ENCODE assay signal across 8 mouse cellular contexts in genomic region chr16:30058974-30059717, GRCm38 (mm10). TPM values are rescaled to one million over a fixed set of nuclear protein-coding genes. Genes with fewer than 3 reads are reported as not detected.
DNase-seq lines count a peak whose midpoint lies in the region; ATAC-seq and TF ChIP-seq lines count a peak whose summit lies in the region.

No protein-coding gene starts in this region.

- peak; percentile 93 for DNase-seq in forebrain, embryonic 14.5 days (ENCODE audit: low spot score)
- peak; percentile 32 to 56 for DNase-seq in layer of hippocampus, postnatal 14 days (ENCODE audit: low spot score in 2 of 2)
- peak; percentile 74 for DNase-seq in midbrain, postnatal 0 days (ENCODE audit: low spot score)
- DNase-seq in T-cell, adult 2 months (ENCODE audit: low spot score): no peak

- 19% methylated on average over 9 of the region's 9 CpGs for WGBS in neural tube, embryonic 12.5 days
- 19% methylated on average over 9 of the region's 9 CpGs for WGBS in neural tube, embryonic 15.5 days
- WGBS in forebrain, embryonic 14.5 days: 10% methylated on average over 9 of the region's 9 CpGs
- WGBS in hindbrain, embryonic 12.5 days: 18% methylated on average over 9 of the region's 9 CpGs
- WGBS in midbrain, postnatal 0 days: 26% methylated on average over 9 of the region's 9 CpGs

- H3K4me1 ChIP-seq in neural tube, embryonic 12.5 days: peaks cover 27% of the 10 kb centered on the region
- H3K4me1 ChIP-seq in neural tube, embryonic 15.5 days: peaks cover 36% of the 10 kb centered on the region
- peaks cover 22% of the 10 kb centered on the region for H3K4me1 ChIP-seq in forebrain, embryonic 14.5 days (ENCODE audit: control insufficient read depth, insufficient read depth, low read length)
- peaks cover 34% of the 10 kb centered on the region for H3K4me1 ChIP-seq in hindbrain, embryonic 12.5 days
- no peaks in the 10 kb centered on the region for H3K4me1 ChIP-seq in midbrain, postnatal 0 days (ENCODE audit: insufficient read depth, low read length)

- no peaks in the 10 kb centered on the region for H3K36me3 ChIP-seq in neural tube, embryonic 12.5 days
- H3K36me3 ChIP-seq in neural tube, embryonic 15.5 days: no peaks in the 10 kb centered on the region
- no peaks in the 10 kb centered on the region for H3K36me3 ChIP-seq in forebrain, embryonic 14.5 days (ENCODE audit: control insufficient read depth, insufficient read depth, low read length)
- H3K36me3 ChIP-seq in hindbrain, embryonic 12.5 days: no peaks in the 10 kb centered on the region
- no peaks in the 10 kb centered on the region for H3K36me3 ChIP-seq in midbrain, postnatal 0 days (ENCODE audit: insufficient read depth, low read length)

- H3K9ac ChIP-seq in neural tube, embryonic 12.5 days: no peak overlapping the region
- H3K9ac ChIP-seq in neural tube, embryonic 15.5 days (replicated peaks): no peak overlapping the region
- no peak overlapping the region for H3K9ac ChIP-seq in forebrain, embryonic 14.5 days (ENCODE audit: low read length)
- no peak overlapping the region for H3K9ac ChIP-seq in hindbrain, embryonic 12.5 days
- no peak overlapping the region for H3K9ac ChIP-seq in midbrain, postnatal 0 days (replicated peaks; ENCODE audit: low read length, poor library complexity, severe bottlenecking)

- ATAC-seq in neural tube, embryonic 12.5 days (ENCODE audit: low FRiP score, low read depth): no peak
- no peak for ATAC-seq in neural tube, embryonic 15.5 days (ENCODE audit: low FRiP score)
- peak; percentile 45 for ATAC-seq in forebrain, embryonic 14.5 days
- ATAC-seq in hindbrain, embryonic 12.5 days (ENCODE audit: low FRiP score): no peak
- ATAC-seq in midbrain, postnatal 0 days (ENCODE audit: low FRiP score): no peak
- ATAC-seq in cerebellum, adult (ENCODE audit: insufficient number of reproducible peaks, low FRiP score, low TSS enrichment): no peak

- peaks cover 44% of the 10 kb centered on the region for H3K27me3 ChIP-seq in neural tube, embryonic 12.5 days (replicated peaks)
- H3K27me3 ChIP-seq in neural tube, embryonic 15.5 days (replicated peaks): peaks cover 44% of the 10 kb centered on the region
- H3K27me3 ChIP-seq in forebrain, embryonic 14.5 days (replicated peaks; ENCODE audit: control insufficient read depth, insufficient read depth, low read length): 0 out of 2 replicates have a peak, but pooled peaks cover 7% of the 10 kb centered on the region
- peaks cover 78% of the 10 kb centered on the region for H3K27me3 ChIP-seq in hindbrain, embryonic 12.5 days
- H3K27me3 ChIP-seq in midbrain, postnatal 0 days (ENCODE audit: insufficient read depth, low read length): peaks cover 38% of the 10 kb centered on the region

- no peak overlapping the region for H3K27ac ChIP-seq in neural tube, embryonic 12.5 days
- no peak overlapping the region for H3K27ac ChIP-seq in neural tube, embryonic 15.5 days (replicated peaks)
- H3K27ac ChIP-seq in forebrain, embryonic 14.5 days (ENCODE audit: low read depth, low read length): no peak overlapping the region
- H3K27ac ChIP-seq in hindbrain, embryonic 12.5 days: 0 out of 2 replicates have a peak overlapping the region, but pooled peaks have one; percentile 6
- H3K27ac ChIP-seq in midbrain, postnatal 0 days (ENCODE audit: low read depth, low read length): no peak overlapping the region

- 0 out of 2 replicates have a peak overlapping the region, but pooled peaks have one; percentile 7 for H3K4me2 ChIP-seq in neural tube, embryonic 12.5 days (replicated peaks)
- H3K4me2 ChIP-seq in neural tube, embryonic 15.5 days: no peak overlapping the region
- H3K4me2 ChIP-seq in forebrain, embryonic 14.5 days (ENCODE audit: low read length): 0 out of 2 replicates have a peak overlapping the region, but pooled peaks have one; percentile 2
- no peak overlapping the region for H3K4me2 ChIP-seq in hindbrain, embryonic 12.5 days (replicated peaks)
- H3K4me2 ChIP-seq in midbrain, postnatal 0 days (ENCODE audit: low read depth, low read length, poor library complexity, severe bottlenecking): no peak overlapping the region

- no peak overlapping the region for H3K4me3 ChIP-seq in neural tube, embryonic 12.5 days
- H3K4me3 ChIP-seq in neural tube, embryonic 15.5 days (replicated peaks): no peak overlapping the region
- no peak overlapping the region for H3K4me3 ChIP-seq in forebrain, embryonic 14.5 days (ENCODE audit: low read depth, low read length)
- no peak overlapping the region for H3K4me3 ChIP-seq in hindbrain, embryonic 12.5 days
- no peak overlapping the region for H3K4me3 ChIP-seq in midbrain, postnatal 0 days (ENCODE audit: low read depth, low read length)

- H3K9me3 ChIP-seq in neural tube, embryonic 12.5 days: no peaks in the 10 kb centered on the region
- no peaks in the 10 kb centered on the region for H3K9me3 ChIP-seq in neural tube, embryonic 15.5 days (replicated peaks)
- H3K9me3 ChIP-seq in forebrain, embryonic 14.5 days (replicated peaks; ENCODE audit: control insufficient read depth, low read length): no peaks in the 10 kb centered on the region
- H3K9me3 ChIP-seq in hindbrain, embryonic 12.5 days (replicated peaks): no peaks in the 10 kb centered on the region
- no peaks in the 10 kb centered on the region for H3K9me3 ChIP-seq in midbrain, postnatal 0 days (ENCODE audit: low read length)

- no peak for TF ChIP-seq CTCF in midbrain, postnatal 0 days (IDR thresholded peaks at IDR 0.05)

RNA-seq across cellular contexts. Expression of gene Hes1, which starts 5.0 kb away (rescaled TPM):
- polyA plus RNA-seq in neural tube, embryonic 12.5 days (2016; fragmentation: Nextera tagmentation; extraction: Ambion mirVana): 50.5 and 51.1 TPM in 2 replicates
- 13.6 and 23.2 TPM in 2 replicates for polyA plus RNA-seq in neural tube, embryonic 15.5 days (2015; fragmentation: Nextera tagmentation; extraction: Ambion mirVana)
- polyA plus RNA-seq in forebrain, embryonic 14.5 days (2014; fragmentation: Nextera tagmentation; extraction: Ambion mirVana): 15.2 and 20.5 TPM in 2 replicates
- polyA plus RNA-seq in hindbrain, embryonic 12.5 days (2016; fragmentation: Nextera tagmentation; extraction: Ambion mirVana): 39.5 and 40.3 TPM in 2 replicates
- 10 to 100 TPM; 12.8 to 18.6 TPM for total RNA-seq in layer of hippocampus, postnatal 14 days (2021)
- total RNA-seq in midbrain, postnatal 0 days (2014; rRNA removed): 10.2 and 10.3 TPM in 2 replicates
- polyA plus RNA-seq in midbrain, postnatal 0 days (2015; fragmentation: Nextera tagmentation; extraction: Ambion mirVana): 9.2 and 13.0 TPM in 2 replicates

Comparison
In these comparisons a context has a peak if more than half of its experiments do, and no peak if none do; other contexts are left out.
1. H3K4me2 ChIP-seq: peak in neural tube, embryonic 12.5 days (single experiment) and forebrain, embryonic 14.5 days (single experiment); none in neural tube, embryonic 15.5 days (single experiment), hindbrain, embryonic 12.5 days (single experiment) and midbrain, postnatal 0 days (single experiment).